Mouse (Mus musculus): ENCODE measurements around the gene Dll4. TPM values are rescaled to one million over a fixed set of nuclear protein-coding genes. Genes with fewer than 3 reads are reported as not detected.

Gene Dll4
- total and polyA plus RNA-seq, 3 experiments, result 0.18 TPM; not detected in 2

- H3K9ac ChIP-seq (ENCODE audit: control insufficient read depth, low read depth, low read length, poor library complexity, severe bottlenecking), result no peak overlapping the region
These were observed 847 bp downstream of the Dll4 start for GRCm38 (mm10) chr2:119326161-119327101.

DNA sequence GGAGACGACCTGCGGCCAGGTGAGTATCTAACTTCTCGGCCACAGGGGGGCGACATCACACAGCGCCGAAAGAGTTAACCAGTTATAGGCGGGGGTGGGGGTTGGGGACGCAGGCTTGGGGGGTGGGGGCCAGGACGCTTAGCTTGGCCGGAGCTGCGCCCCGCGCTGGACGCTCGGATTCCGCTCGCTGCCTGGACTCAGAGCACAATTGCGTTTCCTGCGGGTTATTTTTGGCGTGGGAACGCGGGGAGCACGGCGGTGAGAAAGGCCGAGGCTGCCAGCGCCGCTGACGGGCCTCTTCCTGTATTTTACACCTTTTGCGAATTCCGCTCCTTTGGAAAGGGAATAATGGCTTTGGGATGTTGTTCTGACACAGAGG, 1.5 kb downstream of the Dll4 start:
- Histone ChIP-seq H3K4me3 (ENCODE audit: control insufficient read depth in 1 of 2, insufficient read depth in 1 of 2, low read depth in 2 of 2, low read length in 2 of 2) (peak overlapping the region; percentile 15 to 29; a peak in 3 of 4 replicates), H3K27me3 (ENCODE audit: control insufficient read depth in 1 of 2, insufficient read depth in 2 of 2, low read length in 2 of 2) (peaks cover 12 to 20% of the 10 kb centered on the region in 2 experiments), H3K9me3 (replicated peaks; ENCODE audit: insufficient read depth, low read length) (no peaks in the 10 kb centered on the region), H3K79me2 (ENCODE audit: control insufficient read depth, insufficient read depth, low read length, poor library complexity) (no peaks in the 10 kb centered on the region), H3K4me1 (ENCODE audit: control insufficient read depth in 1 of 2, insufficient read depth in 2 of 2, low read length in 2 of 2) (peaks cover 0 to 10% of the 10 kb centered on the region in 2 experiments; a peak in 3 of 4 replicates), H3K36me3 (ENCODE audit: control insufficient read depth in 1 of 2, insufficient read depth in 2 of 2, low read length in 2 of 2) (no peaks in the 10 kb centered on the region), H3K27ac (ENCODE audit: control insufficient read depth, low read depth, low read length) (no peak overlapping the region), H3K9ac (ENCODE audit: control insufficient read depth, low read depth, low read length, poor library complexity, severe bottlenecking) (no peak overlapping the region)
- DNase-seq (ENCODE audit: low read depth, low spot score), result no peak
- TF ChIP-seq GABPA (IDR thresholded peaks at IDR 0.05; ENCODE audit: low read depth, low read length) (no peak), KAT2A (conservative IDR thresholded peaks at IDR 0.05; ENCODE audit: low read depth, low read length) (no peak), ZNF384 (IDR thresholded peaks at IDR 0.05; ENCODE audit: low read depth, low read length) (no peak), E2F4 (IDR thresholded peaks at IDR 0.05; ENCODE audit: borderline replicate concordance, low read depth, low read length) (no peak), CHD1 (IDR thresholded peaks at IDR 0.05; ENCODE audit: low read depth, low read length) (no peak), MAFK (IDR thresholded peaks at IDR 0.05; ENCODE audit: borderline replicate concordance, low read depth, low read length) (no peak), ETS1 (IDR thresholded peaks at IDR 0.05; ENCODE audit: low read depth, low read length) (no peak), CTCF (IDR thresholded peaks at IDR 0.05 in 2 of 3, conservative IDR thresholded peaks at IDR 0.05 in 1 of 3; ENCODE audit: control insufficient read depth in 1 of 3, insufficient read depth in 1 of 3, low read depth in 2 of 3, low read length in 3 of 3, poor library complexity in 1 of 3, severe bottlenecking in 1 of 3) (peak in 2 of 3 experiments; percentile 52 to 81; a peak in 4 of 6 replicates), SMC3 (IDR thresholded peaks at IDR 0.05; ENCODE audit: low read depth, low read length) (0 out of 2 replicates have a peak, but pooled peaks have one; percentile 27), POLR2AphosphoS5 (IDR thresholded peaks at IDR 0.05; ENCODE audit: borderline replicate concordance, low read depth, low read length) (no peak)

More at GRCm38 (mm10) chr2:119326161-119327101, 847 bp downstream of the Dll4 start:
- DNase-seq (ENCODE audit: low read depth, low spot score), result no peak
- peak overlapping the region in 1 of 2 experiments; percentile 43; a peak in 1 of 4 replicates for H3K4me3 ChIP-seq (ENCODE audit: control insufficient read depth in 1 of 2, insufficient read depth in 1 of 2, low read depth in 2 of 2, low read length in 2 of 2)
- peak in 1 of 3 experiments; percentile 30; a peak in 1 of 6 replicates for TF ChIP-seq CTCF (IDR thresholded peaks at IDR 0.05 in 2 of 3, conservative IDR thresholded peaks at IDR 0.05 in 1 of 3; ENCODE audit: control insufficient read depth in 1 of 3, insufficient read depth in 1 of 3, low read depth in 2 of 3, low read length in 3 of 3, poor library complexity in 1 of 3, severe bottlenecking in 1 of 3)
- no peak for TF ChIP-seq TCF12 (IDR thresholded peaks at IDR 0.05; ENCODE audit: low read depth, low read length)
- TF ChIP-seq USF2 (IDR thresholded peaks at IDR 0.05; ENCODE audit: borderline replicate concordance in 1 of 2, insufficient read depth in 1 of 2, low read depth in 1 of 2, low read length in 2 of 2), result no peak
- TF ChIP-seq CHD2 (IDR thresholded peaks at IDR 0.05; ENCODE audit: low read length), result no peak
- no peak for TF ChIP-seq ETS1 (IDR thresholded peaks at IDR 0.05; ENCODE audit: low read depth, low read length)
- no peak for TF ChIP-seq HCFC1 (IDR thresholded peaks at IDR 0.05; ENCODE audit: low read depth, low read length)
- no peak for TF ChIP-seq NELFE (IDR thresholded peaks at IDR 0.05; ENCODE audit: low read depth, low read length)
- no peaks in the 10 kb centered on the region for H3K79me2 ChIP-seq (ENCODE audit: control insufficient read depth, insufficient read depth, low read length, poor library complexity)
- H3K27ac ChIP-seq (ENCODE audit: control insufficient read depth, low read depth, low read length), result no peak overlapping the region
- H3K4me1 ChIP-seq (ENCODE audit: control insufficient read depth in 1 of 2, insufficient read depth in 2 of 2, low read length in 2 of 2), result peaks cover 0 to 10% of the 10 kb centered on the region in 2 experiments; a peak in 3 of 4 replicates
- H3K36me3 ChIP-seq (ENCODE audit: control insufficient read depth in 1 of 2, insufficient read depth in 2 of 2, low read length in 2 of 2), result no peaks in the 10 kb centered on the region
- no peaks in the 10 kb centered on the region for H3K9me3 ChIP-seq (replicated peaks; ENCODE audit: insufficient read depth, low read length)
- peaks cover 12 to 20% of the 10 kb centered on the region in 2 experiments for H3K27me3 ChIP-seq (ENCODE audit: control insufficient read depth in 1 of 2, insufficient read depth in 2 of 2, low read length in 2 of 2)

All from MEL (cell line).